Mouse (Mus musculus) megakaryocyte, embryonic 14.5 days (primary cell): ENCODE results near the gene Slc44a1.

Experiments used
- FLI1 ChIP-seq: IDR thresholded peaks from 2 replicates; pipeline ENCODE4 v1.6.1; 2012; ENCODE audit warnings: low read length, inconsistent platforms, mixed read lengths
- GATA1 ChIP-seq: IDR thresholded peaks from 3 replicates; pipeline ENCODE4 v1.6.1; 2012; ENCODE audit warnings: mixed read lengths, low read length, inconsistent platforms, borderline replicate concordance

DNA sequence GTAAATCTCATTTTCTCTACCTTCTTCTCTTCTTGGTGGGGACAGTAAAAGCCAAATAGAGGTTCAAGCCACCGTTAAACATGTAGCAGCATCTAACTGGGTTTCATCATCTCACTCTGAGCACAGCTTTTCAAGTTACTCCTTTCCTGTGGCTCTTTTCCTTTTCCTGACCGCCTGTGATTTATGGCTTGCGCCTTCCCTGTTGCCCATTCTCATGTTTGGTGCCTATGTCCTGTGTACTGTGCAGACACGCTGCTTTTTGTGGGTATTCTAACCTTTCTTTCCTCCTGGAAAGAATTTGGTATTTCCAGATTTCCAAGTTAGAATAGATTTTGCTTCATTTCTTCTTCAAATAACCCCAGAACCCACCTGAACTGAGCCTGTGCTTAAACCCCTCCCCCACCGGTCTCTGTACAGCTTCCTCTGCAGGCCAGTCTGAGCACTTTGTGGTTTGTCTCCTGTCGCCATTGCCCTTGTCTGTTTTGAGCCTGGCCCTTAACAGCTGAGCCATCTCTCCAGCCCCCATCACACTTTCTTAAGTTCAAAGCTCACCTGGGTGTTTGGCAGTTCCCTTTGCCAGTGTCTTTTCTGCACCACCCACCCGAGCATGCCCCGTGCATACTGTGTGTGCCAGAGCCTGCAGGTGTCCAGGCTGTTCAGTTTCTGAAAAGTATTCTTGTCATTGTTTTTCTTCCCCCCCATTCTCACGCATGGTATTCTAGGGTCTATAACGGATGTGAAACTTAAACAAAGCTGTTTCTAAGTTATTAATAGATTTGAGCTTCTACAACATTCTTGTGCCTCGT is 73.3 kb downstream of the Slc44a1 start:
- no peak for TF ChIP-seq FLI1
- no peak for TF ChIP-seq GATA1
